Mouse (Mus musculus) myocyte (in vitro differentiated cells): ENCODE results near the gene Eml6.

Experiments
- MAX ChIP-seq: IDR thresholded peaks from one replicate; pipeline ENCODE4 v1.6.1; 2011; ENCODE audit warnings: low read depth, mild to moderate bottlenecking, control low read depth
- MYOG ChIP-seq, 3 experiments: IDR thresholded peaks; one replicate each; pipeline ENCODE4 v1.6.1; 2011; ENCODE audit warnings: control low read depth in 2 of 3, low read depth in 2 of 3, mild to moderate bottlenecking in 2 of 3; ENCODE audit not compliant: insufficient read length in 2 of 3, control insufficient read depth in 1 of 3, insufficient read depth in 1 of 3
- POLR2A ChIP-seq: IDR thresholded peaks from one replicate; pipeline ENCODE4 v1.6.1; 2011; ENCODE audit warnings: low read depth, mild to moderate bottlenecking, control low read depth, moderate library complexity; ENCODE audit not compliant: insufficient read length
- REST ChIP-seq: IDR thresholded peaks from one replicate; pipeline ENCODE4 v1.6.1; 2011; ENCODE audit warnings: mild to moderate bottlenecking, control low read depth, moderate library complexity; ENCODE audit not compliant: insufficient read depth, insufficient read length
- SRF ChIP-seq: IDR thresholded peaks from one replicate; pipeline ENCODE4 v1.6.1; 2011; ENCODE audit warnings: low read depth; ENCODE audit not compliant: control insufficient read depth, insufficient read length
- TCF12 ChIP-seq: IDR thresholded peaks from one replicate; pipeline ENCODE4 v1.6.1; 2011; ENCODE audit warnings: mild to moderate bottlenecking, control low read depth; ENCODE audit not compliant: poor library complexity, insufficient read depth, severe bottlenecking
- USF1 ChIP-seq: IDR thresholded peaks from one replicate; pipeline ENCODE4 v1.6.1; 2011; ENCODE audit warnings: low read depth, mild to moderate bottlenecking, control low read depth, moderate library complexity

DNA sequence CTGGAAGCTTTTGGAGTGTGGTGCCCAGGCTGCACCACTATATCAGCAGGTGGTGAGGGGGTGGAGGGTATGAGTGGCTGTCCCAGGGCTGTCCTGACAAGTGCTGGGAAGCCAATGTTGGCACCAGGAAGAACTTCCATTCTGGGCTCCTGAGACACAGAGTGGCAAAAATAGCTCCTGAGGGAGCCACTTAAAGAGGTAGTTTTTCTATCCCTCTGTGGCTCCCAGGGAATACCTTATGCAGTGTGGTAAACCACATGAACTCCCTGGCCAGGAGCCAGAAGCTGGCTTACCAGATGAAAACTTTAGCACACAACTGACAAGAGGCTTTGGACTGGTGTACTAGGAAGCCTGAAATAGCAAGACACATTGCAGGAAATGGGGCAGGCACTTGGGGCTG is 247.9 kb downstream of the Eml6 start:
- TF ChIP-seq MAX (no peak), REST (no peak), POLR2A (no peak), SRF (no peak), MYOG (IDR thresholded peaks at IDR 0.05; ENCODE audit: control insufficient read depth in 1 of 3, insufficient read depth in 1 of 3, insufficient read length in 2 of 3, low read depth in 2 of 3) (peak; percentile 40 to 89 (median 56)), USF1 (no peak), TCF12 (peak; percentile 43)
